Mouse (Mus musculus) forebrain, postnatal 0 days (tissue): ENCODE results near the gene Ttc30a1. TPM values are rescaled to one million over a fixed set of nuclear protein-coding genes. Genes with fewer than 3 reads are reported as not detected.

Experiments
- ATAC-seq: fragments of 200-750 bp; cut with Nextera tagmentation; 2 replicates; pipeline ENCODE4 v1.8.0; 2017; ENCODE audit warnings: mild to moderate bottlenecking, moderate library complexity
- DNase-seq: peaks from one replicate; pipeline ENCODE4 v3.0.0-alpha.2; 2015
- H3K27ac ChIP-seq: fragments of 300-500 bp; sonication (generic); 2 replicates; pipeline ENCODE4 v1.5.1; 2014; ENCODE audit warnings: low read depth, mild to moderate bottlenecking, antibody characterized with exemption, low read length, moderate library complexity, mixed read lengths
- H3K27me3 ChIP-seq: fragments of 300-500 bp; sonication (generic); 2 replicates; pipeline ENCODE4 v1.6.1; 2014; ENCODE audit warnings: mild to moderate bottlenecking, low read length, mixed read lengths; ENCODE audit not compliant: insufficient read depth
- H3K36me3 ChIP-seq: fragments of 300-500 bp; sonication (generic); 2 replicates; pipeline ENCODE4 v1.6.1; 2014; ENCODE audit warnings: mild to moderate bottlenecking, moderate library complexity; ENCODE audit not compliant: insufficient read depth
- H3K4me1 ChIP-seq: fragments of 300-500 bp; sonication (generic); 2 replicates; pipeline ENCODE4 v1.6.1; 2014; ENCODE audit warnings: antibody characterized with exemption; ENCODE audit not compliant: insufficient read depth
- H3K4me2 ChIP-seq: fragments of 300-500 bp; sonication (generic); 2 replicates; pipeline ENCODE4 v1.6.1; 2014; ENCODE audit warnings: low read depth, mild to moderate bottlenecking, moderate library complexity
- H3K4me3 ChIP-seq: fragments of 300-500 bp; sonication (generic); 2 replicates; pipeline ENCODE4 v1.5.1; 2014; ENCODE audit warnings: low read depth, low read length, mixed read lengths
- H3K9ac ChIP-seq: fragments of 300-500 bp; sonication (generic); 2 replicates; pipeline ENCODE4 v1.6.1; 2014; ENCODE audit warnings: mild to moderate bottlenecking
- H3K9me3 ChIP-seq: fragments of 300-500 bp; sonication (generic); 2 replicates; pipeline ENCODE4 v1.6.1; 2016; ENCODE audit warnings: low read length
- CTCF ChIP-seq: sonication (generic); IDR thresholded peaks from 2 replicates; pipeline ENCODE4 v1.5.1; 2016; ENCODE audit warnings: antibody characterized with exemption, control low read depth, low read depth
- WGBS: fragments of 180-500 bp; shearing (Covaris S2); extraction: QIAGEN DNeasy Blood & Tissue Kit; methylation state at CpG from one replicate; pipeline ENCODE4 v1.1.7; 2014; 5-methylcytosine and 5-hydroxymethylcytosine counted together
- polyA plus RNA-seq: library from polyadenylated mRNA; unstranded; fragments of >200 nt; fragmentation: Nextera tagmentation; extraction: Ambion mirVana; gene quantifications from 2 replicates; pipeline ENCODE4 v1.2.1, GENCODE M21; 2015
- total RNA-seq: library from RNA; depleted of rRNA; stranded (reverse); fragments of >200 nt; gene quantifications from 2 replicates; pipeline ENCODE4 v1.2.3, GENCODE M21; 2014

Gene Ttc30a1
- total and polyA plus RNA-seq, 2 experiments from 2014 or later = 4.8 to 10.9 TPM

- WGBS = 79% methylated on average over 9 of the region's 9 CpGs
These were observed 7.6 kb downstream of the Ttc30a1 start for GRCm38 (mm10) chr2:75974131-75974530.

GRCm38 (mm10) chr2:75964972-75965371, 16.8 kb downstream of the Ttc30a1 start:
- Histone ChIP-seq H3K4me3 (peak overlapping the region; percentile 16), H3K27me3 (no peaks in the 10 kb centered on the region), H3K36me3 (no peaks in the 10 kb centered on the region), H3K27ac (no peak overlapping the region), H3K4me2 (peak overlapping the region; percentile 42), H3K9ac (peak overlapping the region; percentile 15; the same call in 1 of the 2 replicates), H3K9me3 (no peaks in the 10 kb centered on the region), H3K4me1 (peaks cover 16% of the 10 kb centered on the region)
- TF ChIP-seq CTCF = peak; percentile 80
- ATAC-seq (peak; percentile 94), DNase-seq (peak; percentile 86)
- WGBS = 15% methylated on average over 5 of the region's 5 CpGs

More at GRCm38 (mm10) chr2:75974131-75974530, 7.6 kb downstream of the Ttc30a1 start:
- H3K27ac ChIP-seq = no peak overlapping the region
- no peaks in the 10 kb centered on the region for H3K4me1 ChIP-seq
- H3K36me3 ChIP-seq = no peaks in the 10 kb centered on the region
- H3K27me3 ChIP-seq = no peaks in the 10 kb centered on the region
- no peak overlapping the region for H3K4me3 ChIP-seq
- no peak overlapping the region for H3K4me2 ChIP-seq
- H3K9ac ChIP-seq = no peak overlapping the region
- no peaks in the 10 kb centered on the region for H3K9me3 ChIP-seq
- DNase-seq (no peak), ATAC-seq (no peak)
- no peak for TF ChIP-seq CTCF

GRCm38 (mm10) chr2:75964512-75964911, 17.3 kb downstream of the Ttc30a1 start:
- H3K4me2 ChIP-seq = peak overlapping the region; percentile 42
- H3K9me3 ChIP-seq = no peaks in the 10 kb centered on the region
- peak overlapping the region; percentile 16 for H3K4me3 ChIP-seq
- H3K36me3 ChIP-seq = no peaks in the 10 kb centered on the region
- WGBS = 13% methylated on average over 14 of the region's 14 CpGs
- H3K9ac ChIP-seq = peak overlapping the region; percentile 15; the same call in 1 of the 2 replicates
- peak; percentile 64 for TF ChIP-seq CTCF
- H3K27me3 ChIP-seq = no peaks in the 10 kb centered on the region
- no peak overlapping the region for H3K27ac ChIP-seq
- H3K4me1 ChIP-seq = peaks cover 17% of the 10 kb centered on the region
- DNase-seq = peak; percentile 50
- peak; percentile 40; the same call in 1 of the 2 replicates for ATAC-seq

GRCm38 (mm10) chr2:75964051-75964450, 17.7 kb downstream of the Ttc30a1 start:
- Histone ChIP-seq H3K27me3 (no peaks in the 10 kb centered on the region), H3K4me2 (peak overlapping the region; percentile 42), H3K27ac (no peak overlapping the region), H3K4me3 (no peak overlapping the region), H3K36me3 (no peaks in the 10 kb centered on the region), H3K9ac (no peak overlapping the region), H3K9me3 (no peaks in the 10 kb centered on the region), H3K4me1 (peaks cover 22% of the 10 kb centered on the region)
- DNase-seq = no peak
- TF ChIP-seq CTCF = no peak
- WGBS = 62% methylated on average over 5 of the region's 5 CpGs
- no peak for ATAC-seq

GRCm38 (mm10) chr2:75963211-75963840, 18.4 kb downstream of the Ttc30a1 start:
- H3K4me3 ChIP-seq = no peak overlapping the region
- DNase-seq (no peak), ATAC-seq (no peak)
- no peak overlapping the region for H3K27ac ChIP-seq
- H3K27me3 ChIP-seq = no peaks in the 10 kb centered on the region
- no peak for TF ChIP-seq CTCF
- H3K9me3 ChIP-seq = no peaks in the 10 kb centered on the region
- peaks cover 22% of the 10 kb centered on the region for H3K4me1 ChIP-seq
- no peak overlapping the region for H3K4me2 ChIP-seq
- H3K9ac ChIP-seq = no peak overlapping the region
- WGBS = 63% methylated on average over 10 of the region's 10 CpGs
- no peaks in the 10 kb centered on the region for H3K36me3 ChIP-seq

- ATAC-seq (no peak; the same call in 1 of the 2 replicates), DNase-seq (peak; percentile 55)
- H3K36me3 ChIP-seq = no peaks in the 10 kb centered on the region
- H3K4me2 ChIP-seq = peak overlapping the region; percentile 42; the same call in 1 of the 2 replicates
- H3K4me3 ChIP-seq = no peak overlapping the region
- TF ChIP-seq CTCF = no peak
- no peaks in the 10 kb centered on the region for H3K9me3 ChIP-seq
- no peaks in the 10 kb centered on the region for H3K27me3 ChIP-seq
- peak overlapping the region; percentile 40 for H3K27ac ChIP-seq
- peaks cover 22% of the 10 kb centered on the region for H3K4me1 ChIP-seq
- H3K9ac ChIP-seq = no peak overlapping the region
- 52% methylated on average over 15 of the region's 15 CpGs for WGBS
These were observed 21.1 kb downstream of the Ttc30a1 start for GRCm38 (mm10) chr2:75960366-75961330.
